Mouse (Mus musculus) heart, adult 18-20 months (tissue): ENCODE data around the gene Fbxw10. TPM values are rescaled to one million over a fixed set of nuclear protein-coding genes. Genes with fewer than 3 reads are reported as not detected.

ENCODE experiments used
- DNase-seq, 2 experiments: peaks; one replicate each; pipeline ENCODE4 v3.0.0; 2021 to 2022; ENCODE audit warnings: mixed read lengths in 1 of 2
- total RNA-seq, 2 experiments: library from RNA; stranded (reverse); gene quantifications; 2 replicates each; pipeline ENCODE4 v1.2.3; 2021

Fbxw10 gene
- total RNA-seq, 2 experiments from 2014 or later = 0.31 to 0.45 TPM

DNA sequence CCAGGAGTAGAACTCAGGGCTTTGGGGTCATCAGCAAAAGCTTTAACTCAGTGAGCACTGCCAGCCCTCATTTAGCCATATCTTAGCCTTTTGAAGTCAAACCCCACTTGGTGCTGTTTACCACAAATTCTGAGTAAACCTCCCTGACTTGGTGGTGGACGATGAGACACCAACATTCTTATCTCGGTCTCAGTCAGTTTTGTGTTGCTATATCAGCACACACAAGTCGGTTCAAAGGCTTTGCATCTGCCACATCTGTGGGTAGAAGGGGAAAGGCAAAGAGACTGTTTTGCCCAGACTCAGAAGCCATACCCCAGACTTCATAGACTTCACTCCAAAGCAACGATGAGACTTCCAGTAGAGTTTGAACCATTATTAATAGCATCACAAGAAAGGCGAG lies 2.3 kb upstream of the Fbxw10 start:
- no peak for DNase-seq

DNA sequence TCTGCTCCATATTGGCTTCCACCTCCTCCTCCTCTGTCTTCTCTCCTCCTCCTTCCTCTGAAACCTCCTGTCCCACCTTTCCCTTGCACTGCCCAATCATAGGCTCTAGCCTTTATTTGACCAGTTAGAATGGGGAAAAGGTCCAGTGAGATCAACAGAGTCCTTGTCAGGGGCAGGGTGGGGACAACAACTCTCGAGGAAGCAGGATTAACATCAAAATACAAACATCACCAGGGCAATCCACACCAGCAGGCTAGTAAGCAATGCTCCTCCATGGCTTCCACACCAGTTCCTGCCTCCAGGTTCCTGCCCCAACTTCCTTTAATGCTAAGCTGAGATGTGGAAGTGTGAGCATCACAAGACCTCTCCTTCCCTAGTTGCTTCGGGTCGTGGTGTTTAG lies 1.1 kb upstream of the Fbxw10 start:
- no peak for DNase-seq

DNA sequence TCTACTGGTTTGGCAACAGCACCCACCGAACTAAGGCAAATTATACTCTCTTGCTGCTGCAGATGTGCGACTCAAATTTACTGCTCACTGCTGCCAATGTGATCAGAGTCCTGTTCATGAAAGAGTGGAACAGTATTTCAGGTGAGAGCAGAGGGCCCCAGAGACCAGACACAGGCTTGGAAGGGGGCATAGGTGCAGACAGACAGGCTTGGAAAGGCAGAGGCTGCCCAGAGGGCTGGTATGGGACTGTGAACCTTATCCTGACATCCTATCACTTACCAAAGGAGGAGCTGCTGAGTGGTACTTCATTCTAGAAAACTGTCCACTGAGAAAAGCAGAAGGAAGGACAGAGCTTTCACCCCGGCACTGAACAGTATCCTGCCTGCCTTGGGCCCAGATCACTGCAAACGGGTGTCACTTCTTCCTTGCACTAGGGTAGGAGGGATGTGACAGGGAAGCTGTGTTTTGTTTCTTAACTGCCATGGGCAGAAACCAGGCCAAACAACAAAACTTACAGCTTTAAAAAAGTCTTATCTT lies 854 bp downstream of the Fbxw10 start:
- DNase-seq = peak; percentile 14 to 25

DNA sequence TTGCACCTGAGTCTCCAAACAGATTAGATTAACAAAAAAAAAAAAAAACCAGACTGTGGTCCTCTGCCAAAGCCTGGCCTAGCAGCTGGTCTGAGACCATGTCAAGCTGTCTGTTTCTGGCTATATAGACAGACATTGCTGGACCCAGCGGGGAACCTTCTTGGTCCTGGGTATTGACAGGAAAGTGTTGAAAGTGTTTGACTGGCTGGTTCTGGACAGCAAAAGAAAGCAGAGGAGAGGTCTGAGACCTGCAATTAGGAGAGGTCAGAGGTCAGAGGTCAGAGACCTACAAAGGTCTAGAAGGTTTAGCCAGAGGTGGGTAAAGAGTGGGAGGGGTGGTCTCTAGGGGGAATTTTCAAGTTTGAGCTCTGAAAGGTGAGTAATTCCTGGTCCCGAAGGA lies 1.4 kb downstream of the Fbxw10 start:
- no peak for DNase-seq

DNA sequence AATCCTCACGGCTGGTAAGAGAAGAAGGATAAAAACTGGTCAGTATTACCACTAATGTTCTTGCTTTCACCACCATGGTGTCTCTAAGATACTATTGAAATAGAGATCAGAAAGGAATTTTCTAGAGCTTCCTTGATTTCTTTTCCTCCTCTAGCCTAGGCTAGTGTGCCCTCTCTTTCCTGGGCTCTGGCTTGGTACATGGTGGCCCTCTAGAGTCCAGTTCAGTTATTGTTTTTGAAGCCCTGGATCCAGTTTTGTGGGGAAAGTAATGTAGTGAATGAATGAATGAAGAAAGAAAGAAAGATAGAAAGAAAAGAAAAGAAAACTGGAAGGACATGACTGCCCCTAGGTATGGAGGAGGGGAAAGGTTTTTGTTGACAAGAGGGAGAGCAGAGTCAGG lies 4.3 kb downstream of the Fbxw10 start:
- peak; percentile 19 to 42 for DNase-seq

DNA sequence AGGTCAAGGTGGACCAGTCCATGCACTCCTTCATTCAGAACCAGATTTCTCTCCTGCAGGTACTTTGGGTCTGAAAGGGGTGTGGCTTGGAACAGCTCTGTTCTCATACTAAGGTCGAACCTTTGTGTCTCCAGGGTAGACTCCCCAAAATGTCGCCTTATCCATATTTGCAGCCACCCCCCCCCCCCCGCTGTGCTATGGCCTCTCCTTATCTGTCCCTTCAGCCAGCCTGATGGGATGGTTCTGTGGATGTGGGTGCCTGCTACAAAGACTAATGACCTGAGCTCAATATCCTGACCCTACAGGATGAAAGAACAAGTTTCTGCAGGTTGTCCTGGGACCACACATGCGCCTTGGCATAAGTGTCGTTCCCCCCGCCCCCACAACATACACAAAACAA lies 6.5 kb downstream of the Fbxw10 start:
- DNase-seq = no peak

DNA sequence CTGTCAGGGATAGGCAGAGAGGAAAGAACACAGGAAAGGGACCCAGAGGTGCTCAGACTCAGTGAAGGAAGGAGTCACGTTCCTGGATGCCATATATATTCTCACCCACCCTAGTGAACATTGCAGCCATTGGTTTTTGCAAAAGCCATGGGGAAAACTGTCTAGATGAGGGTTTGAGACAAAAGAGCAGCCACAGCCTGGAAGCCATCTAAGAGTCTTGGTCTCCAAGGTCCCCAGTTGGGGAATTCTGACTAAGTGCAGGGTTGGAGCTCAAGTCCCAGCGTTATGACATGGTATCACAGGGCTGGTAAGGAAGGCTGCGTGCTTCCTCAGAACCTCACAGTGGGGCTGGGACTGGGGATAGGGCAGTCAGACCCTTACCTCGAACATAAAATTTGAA lies 18.7 kb downstream of the Fbxw10 start:
- DNase-seq = no peak

DNA sequence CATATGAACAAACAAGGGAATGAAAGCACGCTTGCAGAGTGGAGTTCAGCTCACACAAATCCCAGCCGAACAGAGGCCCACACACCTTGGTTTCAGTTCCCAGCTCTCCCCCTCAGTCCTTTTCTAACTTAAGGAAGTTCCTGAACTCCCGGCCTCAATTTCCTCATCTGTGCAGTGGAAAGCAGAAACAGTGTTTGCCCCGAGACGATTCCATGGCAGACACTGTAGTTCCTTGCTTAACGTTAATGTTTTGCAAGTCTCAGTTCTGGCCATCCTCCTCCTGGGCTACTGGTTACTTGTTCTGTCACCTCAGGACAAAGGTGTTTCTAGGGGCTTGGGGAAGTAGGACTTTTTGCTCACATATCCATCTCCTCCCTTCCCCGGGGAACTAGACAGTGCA lies 19.8 kb downstream of the Fbxw10 start:
- DNase-seq = no peak

DNA sequence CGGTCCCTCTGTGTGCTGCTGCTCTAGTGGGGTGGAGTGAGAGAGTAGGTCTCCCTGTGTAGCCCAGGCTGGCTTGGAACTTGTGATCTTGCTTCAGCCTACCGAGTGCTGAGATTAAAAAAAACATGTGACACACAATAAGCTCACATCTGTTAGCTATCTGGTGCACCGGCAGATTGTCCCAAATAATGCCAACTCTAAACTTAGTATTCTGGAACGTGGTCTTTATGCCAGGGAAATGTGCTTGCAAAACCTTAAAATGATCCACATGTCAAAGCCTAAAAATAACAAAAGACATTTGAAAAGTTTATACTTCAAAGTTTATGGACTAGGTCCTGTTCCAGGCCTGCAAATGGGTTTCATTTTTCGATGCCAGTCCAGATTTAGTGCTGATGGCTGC lies 22.3 kb downstream of the Fbxw10 start:
- no peak for DNase-seq

DNA sequence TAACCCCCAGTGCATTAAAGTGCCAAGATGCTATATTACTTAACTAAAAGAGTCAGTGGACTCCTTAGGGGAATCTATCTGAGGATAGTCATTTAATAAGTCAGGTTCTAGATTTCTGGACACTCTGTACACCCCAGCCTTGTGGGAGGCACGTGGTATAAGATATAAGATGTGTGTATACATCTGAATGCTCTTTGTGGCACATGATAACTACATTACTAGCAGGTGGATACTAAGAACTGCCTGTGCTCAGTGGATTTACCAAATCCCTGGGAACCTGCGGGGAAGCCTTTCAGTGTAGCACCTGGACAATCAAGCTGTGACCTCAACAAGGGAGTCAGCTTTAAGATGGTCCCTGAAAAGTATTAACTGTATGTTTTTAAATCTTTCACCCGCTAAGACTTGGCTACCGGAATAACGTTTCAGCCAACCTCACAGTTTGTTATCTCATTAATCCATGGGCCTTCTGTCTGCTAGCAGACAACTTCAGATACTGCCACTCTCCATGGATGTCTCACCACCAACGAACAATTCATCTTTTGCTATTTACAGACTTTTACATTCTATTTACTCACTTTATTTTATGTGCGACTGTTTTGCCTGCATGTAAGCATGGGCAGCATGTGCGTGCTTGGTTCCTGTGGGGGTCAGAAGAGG lies 23.0 kb downstream of the Fbxw10 start:
- DNase-seq = no peak

DNA sequence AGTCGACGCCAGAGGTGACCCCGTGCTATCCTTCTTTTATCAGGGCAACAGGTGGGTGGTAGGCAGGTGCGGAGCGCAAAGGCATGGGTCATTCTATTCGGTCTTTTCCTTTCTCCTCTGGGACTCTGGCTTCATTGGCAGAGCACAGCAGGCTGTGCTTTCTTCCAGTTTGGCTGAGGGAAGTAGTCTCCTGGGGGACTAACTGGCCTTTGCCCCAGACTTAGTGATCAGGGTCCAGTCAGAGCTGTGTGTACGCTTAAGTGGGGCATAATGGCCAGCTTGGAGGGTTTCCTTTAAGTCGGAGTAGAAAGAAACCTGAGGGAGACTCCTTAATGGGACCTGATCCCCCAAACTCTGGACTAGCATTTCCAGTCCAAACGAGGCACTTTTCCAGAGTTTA lies 26.6 kb downstream of the Fbxw10 start:
- no peak for DNase-seq

DNA sequence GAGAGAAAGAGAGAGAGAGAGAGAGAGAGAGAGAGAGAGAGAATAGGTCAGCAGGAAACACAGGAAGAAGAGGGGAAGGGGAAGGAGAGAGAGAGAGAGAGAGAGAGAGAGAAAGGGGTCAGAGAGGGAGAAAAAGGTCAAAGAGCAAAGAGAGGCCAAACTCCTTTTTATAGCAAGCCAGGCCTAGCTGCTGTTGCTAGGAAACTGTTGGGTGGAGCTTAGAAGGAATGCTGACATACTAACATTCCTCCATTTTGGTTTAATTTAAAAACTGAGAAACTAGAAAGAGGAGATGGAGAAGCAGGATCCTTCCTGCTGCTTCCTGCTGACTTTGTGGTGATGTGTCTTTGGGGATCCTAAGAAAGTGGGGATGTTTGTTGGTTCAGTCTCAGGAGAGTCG lies 28.8 kb downstream of the Fbxw10 start:
- no peak for DNase-seq

DNA sequence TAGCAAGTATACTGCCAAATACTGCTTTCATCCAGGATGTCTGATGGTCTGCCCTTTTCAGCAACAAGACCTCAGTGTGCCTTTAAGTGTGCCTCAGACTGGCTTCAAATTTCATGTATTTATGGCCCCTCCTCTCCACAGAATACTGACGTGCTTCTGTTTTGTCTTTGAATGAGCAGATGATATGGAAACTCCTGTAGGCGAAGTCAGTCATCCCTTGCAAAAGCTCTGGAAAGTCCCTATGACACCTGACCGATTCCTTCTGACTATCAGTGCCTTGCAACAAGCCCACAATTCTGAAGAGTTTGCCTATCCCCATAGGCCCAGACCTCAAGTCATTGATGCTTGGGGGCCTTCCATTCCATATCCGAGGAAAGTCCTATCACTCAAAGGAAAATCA lies 29.6 kb downstream of the Fbxw10 start:
- DNase-seq = no peak

DNA sequence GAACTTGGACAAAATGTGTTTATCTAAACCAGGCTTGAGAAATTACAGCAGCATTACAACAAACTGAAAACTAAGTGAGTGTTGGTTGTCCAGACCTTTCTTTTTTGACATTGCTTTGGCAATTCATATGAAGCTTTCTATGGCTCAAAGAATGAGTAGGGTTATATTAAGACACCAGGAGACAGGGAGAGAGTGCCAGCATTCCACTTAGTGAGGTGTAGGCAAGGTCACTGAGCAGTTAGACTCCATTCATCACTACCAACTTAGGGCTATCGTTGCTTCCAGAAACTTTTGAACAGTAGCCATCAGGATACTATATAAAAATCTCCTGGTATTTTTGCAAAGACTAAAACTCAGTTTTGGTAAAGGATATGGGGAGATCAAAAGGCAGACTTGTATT lies 30.5 kb downstream of the Fbxw10 start:
- DNase-seq = peak; percentile 21 to 54

DNA sequence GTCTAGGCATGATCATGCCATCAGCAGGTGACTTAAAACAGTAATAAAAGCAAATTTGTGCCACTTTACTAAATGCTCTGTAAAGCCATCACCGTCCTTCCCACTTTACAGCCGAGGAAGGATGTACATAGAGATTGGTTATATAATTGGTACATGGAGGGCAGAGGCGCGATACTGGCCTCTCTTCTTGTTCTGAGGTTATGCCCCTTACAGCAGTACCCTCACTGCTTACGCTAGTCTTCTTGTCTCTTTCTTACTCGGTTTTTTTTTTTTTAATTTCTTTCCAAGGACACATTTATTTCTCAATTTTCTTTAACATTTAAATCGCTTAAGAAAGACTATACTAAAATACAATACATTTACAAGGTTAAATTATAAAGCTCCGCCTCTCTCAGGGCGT lies 31.9 kb downstream of the Fbxw10 start:
- peak in 1 of 2 experiments; percentile 13 for DNase-seq

DNA sequence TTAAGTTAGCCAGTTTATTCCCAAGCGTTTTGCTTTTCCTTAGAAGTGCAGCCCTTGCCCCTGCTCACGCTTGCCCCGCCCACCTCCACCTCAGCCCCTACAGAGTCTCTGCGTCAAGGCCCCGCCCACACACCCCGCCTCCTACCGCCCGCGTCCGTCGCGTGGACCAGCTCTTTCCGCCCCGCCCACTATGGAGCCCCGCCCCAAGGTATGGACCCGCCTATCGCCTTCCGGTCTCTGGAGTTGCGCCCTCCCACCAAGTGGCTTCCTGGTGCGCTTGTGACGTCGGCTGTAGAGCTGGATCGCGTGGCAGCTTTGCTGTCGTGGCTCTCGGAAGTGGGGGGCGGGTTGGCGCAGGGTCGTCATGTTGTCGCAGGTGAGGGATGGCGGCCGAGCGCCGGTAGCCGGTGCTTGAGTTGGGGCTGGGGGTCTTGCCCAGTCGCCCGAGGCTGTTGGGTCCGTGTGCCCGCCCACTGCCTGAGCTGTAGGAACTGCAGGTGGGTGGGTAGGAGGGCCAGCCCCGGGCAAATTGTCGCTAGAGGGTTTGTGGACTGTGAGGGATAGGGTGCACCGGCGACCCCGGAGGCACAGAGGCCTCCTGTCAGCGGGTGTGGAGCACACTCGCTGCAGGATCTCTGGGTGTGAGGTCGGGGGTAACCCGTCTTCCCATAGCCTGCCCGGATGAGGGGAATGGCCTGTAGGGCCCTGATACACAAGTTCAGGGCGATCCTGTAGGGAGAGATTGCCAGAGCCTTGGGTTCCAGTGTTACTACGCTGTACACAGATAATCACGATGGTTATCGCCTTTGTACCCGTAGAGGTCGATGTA lies 32.6 kb downstream of the Fbxw10 start, which contains the start of gene Tvp23b:
Tvp23b (plus strand) TSS at position 236 of the 829 bp plus-strand sequence.
- DNase-seq = peak; percentile 98 to 100

DNA sequence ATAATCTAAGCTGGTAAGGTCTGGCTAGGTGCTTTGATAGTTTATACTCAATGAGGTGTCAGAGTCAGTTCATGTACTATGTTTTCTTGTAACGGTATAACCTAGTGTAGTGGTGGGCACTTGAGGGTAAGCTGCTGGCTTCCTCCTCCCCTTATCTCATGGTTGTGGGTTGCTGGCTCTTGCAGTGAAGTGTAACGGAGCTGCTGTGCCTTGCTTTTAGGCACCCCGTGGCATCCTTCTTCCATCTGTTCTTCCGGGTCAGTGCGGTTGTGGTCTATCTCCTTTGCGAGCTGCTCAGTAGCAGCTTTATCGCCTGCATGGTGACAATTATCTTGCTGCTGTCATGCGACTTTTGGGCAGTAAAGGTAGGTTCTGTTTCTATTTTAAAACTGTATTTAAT lies 36.5 kb downstream of the Fbxw10 start:
- DNase-seq = no peak

DNA sequence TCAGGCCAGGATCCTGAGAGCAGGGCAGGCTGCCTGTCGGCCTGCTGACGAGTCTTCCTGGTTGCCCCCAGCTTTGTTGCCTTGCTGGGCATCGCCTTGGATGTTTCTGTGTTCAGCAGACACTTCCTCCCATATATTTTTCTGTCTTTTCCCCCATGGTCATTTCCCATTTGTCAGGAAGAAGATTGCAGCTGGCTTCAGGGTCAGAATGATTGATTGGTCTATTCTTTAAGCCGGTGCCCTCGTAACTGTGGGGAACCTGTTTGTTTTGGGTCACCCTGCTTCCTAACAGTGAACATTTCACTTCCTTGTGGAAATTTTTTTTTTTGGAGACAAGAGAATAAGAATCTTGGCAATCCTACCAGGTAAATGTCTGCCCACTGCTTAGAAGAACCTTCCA lies 38.5 kb downstream of the Fbxw10 start:
- no peak for DNase-seq

DNA sequence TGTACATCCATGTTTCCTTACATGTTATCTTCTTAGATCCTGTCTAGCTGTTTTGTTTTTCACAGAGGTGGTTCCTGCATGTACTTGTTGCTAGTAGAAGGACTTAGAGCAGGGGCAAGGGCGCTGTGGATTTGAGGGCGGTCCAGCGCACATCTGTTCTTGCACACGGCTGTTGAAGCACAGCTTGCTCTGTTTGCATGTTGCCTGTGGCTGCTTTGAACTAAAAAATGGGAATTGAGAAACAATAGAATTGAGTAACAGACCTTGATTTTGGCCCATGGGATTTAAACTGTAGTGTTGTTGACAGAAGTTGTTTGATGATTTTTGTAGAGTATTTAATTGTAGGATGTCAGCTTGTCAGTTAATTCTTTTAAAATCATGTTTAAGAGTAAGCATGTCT lies 43.9 kb downstream of the Fbxw10 start:
- DNase-seq = no peak

DNA sequence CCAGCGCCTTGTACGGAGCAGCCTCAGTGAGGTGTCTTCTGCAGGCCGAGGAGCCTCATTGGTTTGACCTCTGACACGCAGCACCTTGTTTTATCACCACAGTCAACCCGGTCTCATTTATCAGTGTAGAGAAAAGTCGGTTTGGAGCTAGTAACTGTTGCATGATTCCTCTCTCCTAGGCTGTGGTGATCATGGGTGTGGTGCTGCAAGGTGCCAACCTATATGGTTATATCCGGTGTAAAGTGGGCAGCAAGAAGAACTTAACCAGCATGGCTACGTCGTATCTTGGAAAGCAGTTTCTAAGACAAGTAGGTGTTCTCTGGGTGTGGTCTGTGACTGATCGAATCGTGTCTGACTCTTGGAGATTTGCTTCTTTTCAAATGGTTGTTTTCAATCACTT lies 44.9 kb downstream of the Fbxw10 start:
- DNase-seq = no peak

DNA sequence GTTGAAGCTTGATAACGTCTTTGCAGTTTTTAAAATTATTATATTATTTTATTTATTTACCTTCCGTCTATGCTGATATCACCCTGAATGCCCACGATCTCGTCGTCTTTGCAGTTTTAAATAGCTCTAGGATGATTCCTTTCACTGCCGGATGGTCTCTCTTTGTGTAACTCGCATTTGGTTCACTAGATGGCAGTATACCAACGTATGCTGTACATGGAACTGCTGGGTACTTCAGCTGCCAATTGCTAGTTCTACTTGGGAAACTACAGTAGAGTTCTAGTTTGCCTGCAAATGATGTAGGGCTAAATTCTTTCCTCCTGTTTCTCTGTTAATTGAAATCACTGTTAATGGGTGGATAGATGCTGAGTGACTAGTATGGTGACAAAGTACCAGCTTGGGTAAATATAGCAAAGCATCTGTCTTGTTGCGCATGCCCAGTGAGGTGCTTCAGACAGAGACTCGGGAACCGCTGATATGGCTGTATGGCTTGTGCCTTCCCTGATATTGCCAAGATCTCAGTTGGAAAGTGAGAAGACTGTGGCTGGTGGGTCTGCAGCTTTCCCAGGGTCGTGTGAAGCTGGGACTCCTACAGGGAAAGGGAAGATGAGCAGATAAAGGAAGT lies 54.9 kb downstream of the Fbxw10 start:
- DNase-seq = peak; percentile 79 to 85

DNA sequence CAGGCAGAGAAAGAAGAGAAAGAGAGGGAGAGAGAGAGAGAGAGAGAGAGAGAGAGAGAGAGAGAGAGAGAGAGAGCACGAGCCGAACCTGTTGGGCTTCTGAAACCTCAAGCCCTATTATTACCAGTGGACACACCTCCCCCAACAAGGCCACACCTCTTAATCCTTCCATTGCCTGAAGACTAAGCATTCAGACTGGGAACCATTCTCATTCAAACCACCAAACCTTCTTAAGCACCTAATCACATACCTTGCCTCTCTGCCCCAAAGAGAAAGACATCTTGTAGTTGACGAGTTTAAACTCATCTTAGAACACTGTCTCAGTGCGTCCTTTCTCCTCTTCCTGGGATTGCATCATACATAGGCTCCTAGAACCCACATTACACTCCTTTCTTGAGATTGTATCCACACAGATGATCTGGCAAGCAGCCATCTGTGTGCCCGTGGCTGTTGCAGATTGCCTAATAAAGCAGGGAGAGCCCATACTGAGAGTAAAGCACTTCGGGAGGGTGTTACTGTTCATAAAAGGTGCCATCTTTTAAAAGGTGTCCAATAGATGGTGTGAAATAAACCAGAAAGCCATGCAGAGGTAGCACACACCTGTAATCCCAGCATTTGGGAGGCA lies 57.1 kb downstream of the Fbxw10 start:
- no peak for DNase-seq
